Mouse (Mus musculus): Measurements from ENCODE around the gene Lipc.

Gene Lipc

DNA sequence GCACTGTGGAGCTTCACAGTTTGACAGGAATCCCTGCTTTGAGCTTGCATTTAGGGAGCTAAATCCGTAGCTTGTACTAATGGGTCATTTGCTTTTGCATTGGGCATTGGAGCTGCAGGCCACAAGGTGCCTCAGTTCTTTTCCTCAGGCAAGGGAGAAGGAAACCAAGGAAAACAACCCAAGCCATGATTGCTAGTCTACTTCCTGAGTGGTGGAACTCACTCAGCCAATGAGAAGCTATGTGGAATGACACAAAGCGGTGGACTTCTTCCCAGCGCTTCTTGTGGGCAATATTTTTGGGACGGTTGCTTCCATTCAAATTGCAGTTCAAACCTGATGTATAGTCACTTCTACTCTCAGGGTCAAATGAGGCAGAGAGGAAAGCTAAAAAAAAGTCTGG, at the start of gene Lipc:
Gene Lipc (minus strand): TSS at position 101 of the 400 bp plus-strand sequence.
- no peak for DNase-seq

DNA sequence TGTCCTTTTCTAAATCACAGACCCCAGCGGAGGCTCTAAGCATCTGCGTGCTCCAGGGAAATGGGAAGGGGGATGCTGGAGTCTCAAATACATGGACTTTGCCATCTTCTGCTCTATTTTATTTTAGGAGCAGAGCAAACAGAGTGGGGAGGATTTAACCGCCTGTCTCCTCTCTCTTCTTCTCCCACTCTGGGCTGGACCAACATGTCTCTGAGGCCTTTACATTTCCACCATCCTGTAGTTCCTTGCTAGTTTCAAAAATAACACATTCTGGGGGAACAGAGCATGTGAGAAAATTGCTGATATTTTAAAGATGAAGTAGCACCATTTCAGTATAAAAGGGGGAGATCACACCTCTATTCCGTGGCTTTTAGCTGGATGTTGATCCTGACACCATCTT, 47.1 kb upstream of the Lipc start:
- no peak for DNase-seq

DNA sequence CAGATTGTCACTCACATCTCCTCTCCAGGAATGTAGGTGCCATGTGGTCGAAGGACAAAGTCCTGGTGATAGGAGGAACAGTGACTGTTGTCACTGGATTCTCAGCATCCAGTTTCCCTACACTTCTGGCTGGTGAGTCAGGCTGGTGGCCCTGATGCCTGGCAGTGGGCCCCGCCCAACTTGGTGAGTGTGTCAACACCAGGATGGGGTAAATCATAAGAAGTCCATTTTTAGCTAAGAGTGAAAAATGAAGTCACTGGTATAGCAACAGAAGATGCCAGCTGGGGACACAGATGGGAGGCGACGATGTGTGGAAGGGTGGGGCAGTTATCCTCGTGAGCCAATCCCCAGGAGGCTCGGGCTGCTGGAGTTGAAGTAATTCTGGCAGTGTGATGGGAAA, 46.7 kb upstream of the Lipc start:
- DNase-seq = no peak

DNA sequence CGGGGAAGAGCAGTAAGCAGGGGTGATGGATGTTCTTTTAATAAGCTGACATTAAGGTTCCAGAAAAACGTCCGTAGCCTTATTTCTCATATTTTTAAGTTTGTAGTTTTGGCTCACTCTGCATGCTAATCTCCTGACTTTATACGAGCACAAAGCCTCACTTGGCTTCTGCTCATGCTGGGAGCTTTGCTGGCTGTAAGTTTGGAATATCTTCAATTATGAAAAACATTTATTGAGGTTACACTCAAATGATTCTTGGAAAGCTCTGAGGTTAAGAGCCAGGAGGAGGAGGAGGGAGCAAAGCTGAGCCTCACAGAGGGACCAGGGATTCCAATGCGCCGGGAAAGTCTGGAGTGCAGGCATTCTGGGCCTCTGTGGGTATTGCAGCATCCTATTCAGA, 41.3 kb upstream of the Lipc start:
- no peak for DNase-seq

DNA sequence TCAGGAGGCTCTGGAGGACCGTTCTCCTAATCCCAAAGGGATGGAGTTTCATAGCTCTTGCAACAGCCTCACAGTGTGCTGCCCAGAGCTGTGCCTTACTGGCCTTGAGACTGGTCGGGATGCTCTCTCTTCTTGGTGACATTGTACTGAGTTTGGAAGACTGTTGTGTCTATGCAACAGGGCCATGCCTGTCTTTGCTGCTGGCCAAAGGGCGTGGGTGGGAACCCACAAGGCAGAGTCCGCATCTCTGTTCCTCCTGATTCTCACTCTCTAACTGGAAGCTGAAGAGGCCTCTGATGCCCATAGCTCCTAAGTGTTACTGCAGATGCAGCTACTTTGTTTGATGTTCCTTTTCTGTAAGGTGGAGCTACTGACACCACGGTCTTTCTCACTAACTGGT, 39.4 kb upstream of the Lipc start:
- no peak for DNase-seq

- DNase-seq = no peak
These were observed 35.2 kb upstream of the Lipc start for GRCm38 (mm10) chr9:70987210-70987609.

- DNase-seq = no peak
These were observed 31.0 kb upstream of the Lipc start for GRCm38 (mm10) chr9:70982991-70983480.

GRCm38 (mm10) chr9:70981721-70982120, 29.7 kb upstream of the Lipc start:
- DNase-seq = no peak

- no peak for DNase-seq
These were observed 27.6 kb upstream of the Lipc start for GRCm38 (mm10) chr9:70979641-70980040.

DNA sequence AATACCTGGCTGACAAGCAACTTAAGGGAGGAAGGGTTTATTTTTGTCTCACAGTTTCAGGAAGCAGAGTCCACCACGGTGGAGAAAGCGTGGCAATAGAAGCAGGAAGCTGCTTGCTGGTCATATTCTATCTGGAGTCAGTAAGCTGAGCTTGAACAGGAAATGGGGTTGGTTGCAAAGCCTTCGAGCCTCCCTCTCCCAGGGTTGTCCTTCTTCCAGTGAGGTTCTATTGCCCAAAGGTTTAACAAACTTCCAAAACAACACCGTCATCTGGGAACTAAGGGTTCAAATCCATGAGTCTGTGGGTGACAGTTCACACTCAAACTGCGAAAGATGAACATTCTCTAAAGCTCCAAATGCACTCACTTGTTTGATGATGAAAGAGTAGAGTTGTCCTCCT, 27.1 kb upstream of the Lipc start:
- DNase-seq = no peak

DNA sequence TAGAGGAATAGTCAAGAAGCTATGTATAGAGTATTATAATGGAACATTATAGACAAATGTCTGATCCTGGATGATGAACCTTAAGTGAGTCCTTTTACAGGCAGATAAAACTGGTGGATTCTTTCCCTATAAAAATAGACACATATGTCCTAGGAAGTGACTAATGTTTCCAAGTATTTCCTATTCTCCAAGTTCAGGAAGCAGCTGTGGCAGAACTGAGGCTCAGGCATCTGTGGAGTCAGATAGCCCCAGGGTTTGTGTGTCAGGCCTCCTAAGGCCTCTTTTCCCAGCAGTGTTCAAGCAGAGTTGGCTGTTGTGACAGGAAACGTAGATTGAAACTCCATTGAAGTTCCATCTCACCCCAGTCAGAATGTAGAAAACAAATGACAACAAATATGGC, 25.4 kb upstream of the Lipc start:
- DNase-seq = peak; percentile 10

GRCm38 (mm10) chr9:70975921-70976320, 23.9 kb upstream of the Lipc start:
- DNase-seq = no peak

DNA sequence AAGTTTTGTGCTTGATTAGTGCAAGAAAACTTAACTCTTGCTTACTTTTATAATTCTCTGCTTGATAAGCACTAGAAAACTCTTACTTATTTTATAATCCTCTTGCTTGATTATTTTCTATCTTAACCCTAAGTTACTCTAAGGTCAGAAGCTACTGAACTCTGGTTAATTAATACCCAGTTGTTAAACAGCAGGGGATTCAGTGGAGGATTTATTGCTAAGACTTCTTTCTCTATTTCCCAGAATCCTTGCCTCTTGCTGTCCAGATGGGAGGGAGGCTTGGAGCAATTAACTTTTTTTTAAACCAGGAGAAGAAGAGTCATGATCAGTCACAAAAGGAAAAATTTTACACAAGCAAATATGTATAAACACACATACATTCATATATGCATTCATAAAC, 21.3 kb upstream of the Lipc start:
- DNase-seq = no peak

GRCm38 (mm10) chr9:70969244-70969643, 17.2 kb upstream of the Lipc start:
- DNase-seq = no peak

- no peak for DNase-seq
These were observed 14.3 kb upstream of the Lipc start for GRCm38 (mm10) chr9:70965999-70966994.

- DNase-seq = no peak
These were observed 13.4 kb upstream of the Lipc start for GRCm38 (mm10) chr9:70965422-70965821.

DNA sequence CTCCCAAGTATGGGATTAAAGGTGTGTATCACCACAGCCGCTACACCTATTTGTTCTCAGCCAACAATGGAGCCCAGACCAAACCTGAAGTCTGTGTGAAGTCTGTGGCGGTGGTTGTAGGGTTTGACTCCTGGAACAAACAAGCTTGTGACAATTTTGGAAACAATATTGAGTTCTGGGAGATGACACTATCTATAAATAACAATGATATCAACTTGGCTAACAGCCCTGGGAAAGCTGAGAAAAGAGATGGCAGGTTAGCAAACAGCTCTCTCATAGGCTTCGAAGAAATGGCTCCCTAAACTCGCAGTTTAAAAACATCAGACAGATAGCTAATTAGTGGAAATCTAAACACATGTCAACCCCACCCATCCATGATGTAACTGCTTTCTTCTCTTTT, 13.0 kb upstream of the Lipc start:
- DNase-seq = no peak

- no peak for DNase-seq
These were observed 11.4 kb upstream of the Lipc start for GRCm38 (mm10) chr9:70963461-70963891.

DNA sequence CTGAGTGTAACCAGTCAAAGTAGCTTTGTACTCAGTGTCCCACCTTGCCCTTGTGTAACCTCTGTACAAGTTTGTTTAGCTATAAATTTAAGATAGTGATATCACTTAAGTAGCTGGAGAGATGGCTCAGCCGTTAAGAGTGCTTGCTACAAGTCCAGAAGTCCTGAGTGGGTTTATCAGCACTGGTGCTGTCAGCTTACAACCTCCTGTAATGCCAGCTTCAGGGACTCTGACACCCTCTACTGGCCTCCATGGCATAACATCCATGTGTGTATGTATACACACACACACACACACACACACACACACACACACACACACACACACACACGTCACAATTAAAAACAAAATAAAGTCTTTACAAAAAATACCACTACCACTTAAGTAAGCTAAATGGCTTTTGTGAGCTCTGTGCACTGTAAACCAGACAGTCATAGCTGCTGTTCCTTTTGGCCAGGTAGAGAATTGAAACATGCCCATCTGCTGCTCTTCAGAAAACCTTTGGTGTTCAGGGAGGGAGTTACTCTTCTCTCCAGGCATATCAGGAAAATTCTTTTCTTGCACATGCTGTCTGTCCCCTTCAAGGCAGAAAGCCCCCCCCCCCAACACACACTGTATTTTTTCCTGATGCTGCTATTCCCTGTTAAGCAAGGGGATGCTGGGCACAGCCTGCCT, 10.9 kb upstream of the Lipc start:
- no peak for DNase-seq

DNA sequence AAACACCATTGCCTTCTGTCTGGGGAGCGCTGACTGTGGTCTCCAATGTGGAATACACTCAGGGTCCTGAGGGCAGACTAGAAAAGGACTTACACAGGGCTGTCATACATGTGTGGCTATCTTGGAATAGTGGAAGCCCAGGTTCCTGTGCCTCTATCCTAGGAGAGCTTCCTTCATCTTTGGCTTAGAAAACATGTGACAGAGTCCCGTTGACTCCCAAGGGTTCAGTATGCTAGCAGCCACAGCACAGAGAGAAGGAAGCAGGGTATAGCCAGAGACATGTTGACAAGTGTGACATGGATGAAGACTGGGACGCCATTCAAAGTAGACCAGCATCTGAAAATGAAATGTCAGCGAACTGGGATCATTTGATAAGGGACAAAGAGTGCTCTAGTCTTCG, 8.3 kb upstream of the Lipc start:
- DNase-seq = no peak

DNA sequence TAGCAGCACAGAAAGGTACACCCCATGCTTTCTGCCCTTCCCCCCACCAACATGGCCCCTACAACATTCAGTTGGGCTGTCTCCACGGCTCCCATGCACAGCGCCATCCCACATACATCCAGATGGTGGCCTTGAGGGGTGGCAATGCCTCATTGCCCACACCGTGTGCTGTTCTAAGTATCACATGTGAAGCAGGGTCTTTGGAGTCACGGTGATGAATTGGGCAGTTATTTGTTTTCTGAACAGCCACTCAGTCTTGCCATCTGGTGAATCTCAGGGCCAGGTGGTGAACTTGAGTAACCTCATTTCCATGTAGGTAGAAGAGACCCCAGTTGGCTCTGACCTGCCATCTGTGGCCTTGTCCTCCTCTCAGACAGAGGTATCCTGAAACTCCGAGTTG, 7.8 kb upstream of the Lipc start:
- DNase-seq = no peak

DNA sequence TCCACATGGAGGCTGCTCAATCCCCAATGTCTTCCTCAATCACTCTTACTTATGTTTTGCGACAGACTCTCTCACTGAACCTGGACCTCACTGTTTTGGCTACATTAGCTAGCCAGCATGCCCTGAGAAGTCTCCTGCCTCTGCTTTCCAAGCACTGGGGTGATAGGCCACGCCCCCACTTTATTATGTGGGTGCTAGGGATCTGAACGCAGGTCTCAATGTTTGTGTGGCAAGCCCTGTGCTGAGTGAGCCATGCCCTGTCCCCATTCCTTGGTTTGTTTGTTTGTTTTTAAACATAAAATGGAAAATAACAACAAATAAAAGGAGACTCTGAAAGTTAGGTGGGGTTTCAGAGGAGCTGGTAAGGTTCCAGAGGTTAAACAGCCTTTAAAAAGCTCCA, 7.4 kb upstream of the Lipc start:
- DNase-seq = no peak

GRCm38 (mm10) chr9:70958381-70958780, 6.4 kb upstream of the Lipc start:
- DNase-seq = no peak

DNA sequence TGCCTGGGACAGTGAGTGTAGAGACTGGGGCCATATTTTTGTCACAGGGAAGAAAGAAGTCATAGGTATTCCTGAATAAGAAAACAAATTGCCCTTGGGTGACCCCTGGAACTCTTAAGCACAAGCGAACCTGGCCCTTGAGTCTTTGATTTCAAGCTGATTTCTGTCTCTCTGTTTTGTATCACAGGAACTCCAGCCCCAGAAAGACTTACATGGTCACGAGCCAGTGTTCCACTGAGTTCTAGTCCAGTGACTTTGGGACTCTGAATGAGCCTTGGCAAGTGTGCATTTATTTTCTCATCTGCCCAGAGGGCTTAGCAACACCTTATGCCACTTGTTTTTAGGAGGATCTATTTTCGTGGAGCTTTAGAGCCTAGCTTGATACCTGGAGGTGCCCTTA, 5.7 kb upstream of the Lipc start:
- no peak for DNase-seq

Measured in lung, postnatal 14 days (tissue).